Mouse (Mus musculus): ENCODE measurements at regions not wholly inside any gene's neighbourhood (a gene's known extent, or its start where the extent isn't known, plus 50 kb on each side); places are given as distances from the start of the nearest gene placed in this dataset.

DNA sequence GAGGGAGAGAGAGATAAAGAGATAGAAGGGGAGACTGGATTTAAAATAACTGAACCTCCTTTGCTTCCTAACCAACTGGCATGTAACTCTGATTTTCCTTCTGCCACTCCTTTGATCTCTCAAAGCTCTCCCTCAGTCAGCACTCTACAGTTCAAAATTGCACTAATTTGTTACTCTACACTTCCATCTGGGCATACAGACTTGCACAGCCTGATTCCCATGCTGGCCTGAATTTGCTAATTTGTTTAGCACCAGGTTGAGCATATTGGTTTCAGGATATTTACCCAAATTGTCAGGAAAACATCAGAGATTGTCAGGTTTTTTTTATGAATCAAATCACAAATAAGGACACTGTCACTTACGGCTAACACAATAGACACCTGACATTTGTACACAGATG lies 125.9 kb upstream of the Tapt1 start:
- H3K27ac ChIP-seq (replicated peaks; ENCODE audit: low read depth, low read length), result no peak overlapping the region
- no peak overlapping the region for H3K9ac ChIP-seq (ENCODE audit: low read length)
- no peaks in the 10 kb centered on the region for H3K36me3 ChIP-seq (ENCODE audit: control insufficient read depth, insufficient read depth, low read length)
- WGBS, result 96% methylated on average over 1 of the region's 1 CpGs
- H3K4me1 ChIP-seq (ENCODE audit: control insufficient read depth, insufficient read depth, low read length), result no peaks in the 10 kb centered on the region
- no peak overlapping the region for H3K4me2 ChIP-seq (ENCODE audit: low read depth, severe bottlenecking)
- ATAC-seq (ENCODE audit: insufficient number of reproducible peaks, low FRiP score, low TSS enrichment, low read depth) (no peak), DNase-seq (ENCODE audit: low spot score) (no peak)
- H3K9me3 ChIP-seq (ENCODE audit: control insufficient read depth, low read length), result no peaks in the 10 kb centered on the region
- H3K4me3 ChIP-seq (ENCODE audit: low read depth, low read length), result no peak overlapping the region
- no peaks in the 10 kb centered on the region for H3K27me3 ChIP-seq (ENCODE audit: control insufficient read depth, insufficient read depth, low read length)

DNA sequence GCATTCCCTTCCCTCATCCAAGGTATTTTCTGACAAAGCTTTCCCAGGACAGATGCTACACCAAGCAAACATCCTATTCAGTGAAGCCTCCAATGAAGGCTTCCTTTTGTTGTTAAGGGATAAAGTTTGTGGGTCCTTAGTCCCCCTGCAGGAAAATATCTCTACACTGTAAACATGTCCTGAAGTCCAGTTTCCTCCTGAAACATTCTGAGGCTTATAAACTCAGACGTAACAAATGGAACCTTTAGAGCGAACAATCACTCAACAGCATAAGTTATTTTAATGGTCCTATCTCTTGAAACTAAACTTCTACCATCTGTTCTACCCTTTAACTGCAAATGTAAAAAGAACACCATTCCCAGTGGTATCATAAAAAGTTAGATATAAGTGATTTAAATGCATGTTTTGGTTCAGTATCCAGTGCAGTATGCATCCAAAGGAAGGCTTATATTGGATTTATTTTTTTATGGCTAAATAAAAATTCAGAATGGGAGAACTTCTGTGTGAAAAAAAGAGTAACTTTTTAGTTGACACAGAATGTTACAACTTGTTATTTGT lies 115.1 kb upstream of the Tapt1 start:
- DNase-seq (ENCODE audit: low spot score) (no peak), ATAC-seq (ENCODE audit: insufficient number of reproducible peaks, low FRiP score, low TSS enrichment, low read depth) (no peak)
- H3K36me3 ChIP-seq (ENCODE audit: control insufficient read depth, insufficient read depth, low read length), result no peaks in the 10 kb centered on the region
- no peak overlapping the region for H3K27ac ChIP-seq (replicated peaks; ENCODE audit: low read depth, low read length)
- H3K9ac ChIP-seq (ENCODE audit: low read length), result no peak overlapping the region
- no peaks in the 10 kb centered on the region for H3K9me3 ChIP-seq (ENCODE audit: control insufficient read depth, low read length)
- no peaks in the 10 kb centered on the region for H3K27me3 ChIP-seq (ENCODE audit: control insufficient read depth, insufficient read depth, low read length)
- no peaks in the 10 kb centered on the region for H3K4me1 ChIP-seq (ENCODE audit: control insufficient read depth, insufficient read depth, low read length)
- WGBS, result 81% methylated on average over 2 of the region's 2 CpGs
- no peak overlapping the region for H3K4me3 ChIP-seq (ENCODE audit: low read depth, low read length)
- H3K4me2 ChIP-seq (ENCODE audit: low read depth, severe bottlenecking), result no peak overlapping the region

DNA sequence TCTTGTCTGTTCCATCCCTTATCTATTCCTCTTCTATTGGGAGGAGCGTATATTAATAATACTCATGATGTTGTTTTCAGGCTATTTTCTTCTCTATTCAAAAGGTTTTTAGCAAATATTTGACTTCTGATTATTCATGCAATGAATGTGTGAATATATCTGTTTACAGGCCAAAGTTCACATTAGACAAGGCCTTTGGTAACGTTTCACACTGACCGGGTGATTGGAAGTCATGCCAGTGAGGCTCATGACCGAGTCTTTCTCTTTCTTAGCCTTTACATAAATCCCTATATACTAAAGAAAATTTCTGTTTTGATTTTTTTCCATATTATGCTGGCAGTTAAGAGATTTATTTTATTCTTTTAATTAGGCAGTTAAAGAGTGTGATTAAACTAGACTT lies 112.2 kb upstream of the Tapt1 start:
- Histone ChIP-seq H3K27ac (replicated peaks; ENCODE audit: low read depth, low read length) (no peak overlapping the region), H3K4me3 (ENCODE audit: low read depth, low read length) (no peak overlapping the region), H3K27me3 (ENCODE audit: control insufficient read depth, insufficient read depth, low read length) (no peaks in the 10 kb centered on the region), H3K9me3 (ENCODE audit: control insufficient read depth, low read length) (no peaks in the 10 kb centered on the region), H3K36me3 (ENCODE audit: control insufficient read depth, insufficient read depth, low read length) (no peaks in the 10 kb centered on the region), H3K4me2 (ENCODE audit: low read depth, severe bottlenecking) (no peak overlapping the region), H3K4me1 (ENCODE audit: control insufficient read depth, insufficient read depth, low read length) (no peaks in the 10 kb centered on the region), H3K9ac (ENCODE audit: low read length) (no peak overlapping the region)
- ATAC-seq (ENCODE audit: insufficient number of reproducible peaks, low FRiP score, low TSS enrichment, low read depth) (no peak), DNase-seq (ENCODE audit: low spot score) (no peak)
- 94% methylated on average over 4 of the region's 4 CpGs for WGBS

DNA sequence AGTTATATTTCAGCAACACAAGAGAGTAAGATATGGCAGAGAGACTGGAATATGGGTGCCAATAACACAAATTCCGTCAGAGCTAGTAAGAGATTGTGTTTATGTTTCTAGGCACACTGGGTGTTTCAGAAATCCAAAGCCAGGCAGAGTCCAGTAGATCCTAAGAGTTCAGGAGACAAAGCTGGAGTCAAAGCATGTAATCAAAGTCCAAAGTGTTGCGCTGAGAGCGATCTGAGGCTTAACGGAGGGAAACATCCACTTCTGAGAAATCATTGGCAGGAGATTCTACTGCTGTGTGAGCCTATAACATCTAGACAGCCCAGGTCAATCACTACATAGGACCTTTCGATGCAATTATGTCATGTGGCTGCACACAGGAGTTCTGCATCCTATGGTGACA lies 109.3 kb upstream of the Tapt1 start:
- no peak overlapping the region for H3K27ac ChIP-seq (replicated peaks; ENCODE audit: low read depth, low read length)
- H3K9me3 ChIP-seq (ENCODE audit: control insufficient read depth, low read length), result no peaks in the 10 kb centered on the region
- H3K4me1 ChIP-seq (ENCODE audit: control insufficient read depth, insufficient read depth, low read length), result no peaks in the 10 kb centered on the region
- H3K4me3 ChIP-seq (ENCODE audit: low read depth, low read length), result no peak overlapping the region
- no peak overlapping the region for H3K9ac ChIP-seq (ENCODE audit: low read length)
- no peaks in the 10 kb centered on the region for H3K27me3 ChIP-seq (ENCODE audit: control insufficient read depth, insufficient read depth, low read length)
- no peak overlapping the region for H3K4me2 ChIP-seq (ENCODE audit: low read depth, severe bottlenecking)
- ATAC-seq (ENCODE audit: insufficient number of reproducible peaks, low FRiP score, low TSS enrichment, low read depth) (no peak), DNase-seq (ENCODE audit: low spot score) (no peak)
- H3K36me3 ChIP-seq (ENCODE audit: control insufficient read depth, insufficient read depth, low read length), result no peaks in the 10 kb centered on the region
- 92% methylated on average over 5 of the region's 5 CpGs for WGBS

DNA sequence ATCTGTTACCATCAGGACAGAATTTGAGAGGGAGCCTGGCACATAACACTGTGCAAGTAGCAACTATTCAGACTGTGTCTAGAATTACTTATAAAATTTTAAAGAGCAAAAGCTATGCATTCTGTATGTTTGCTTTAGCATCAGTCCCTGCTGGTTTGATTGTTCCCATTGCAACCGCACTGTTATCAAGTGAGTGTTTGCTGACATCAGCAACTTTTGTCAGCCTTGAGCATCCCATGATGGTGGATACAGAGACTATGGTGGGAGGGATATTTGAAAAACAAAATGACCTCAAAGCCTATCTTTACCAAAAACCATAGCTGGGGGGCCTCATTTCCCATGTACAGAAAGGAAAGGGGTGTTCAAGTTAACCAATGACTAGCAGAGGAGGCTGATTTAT lies 93.2 kb upstream of the Tapt1 start:
- Histone ChIP-seq H3K9ac (ENCODE audit: low read length) (no peak overlapping the region), H3K27me3 (ENCODE audit: control insufficient read depth, insufficient read depth, low read length) (no peaks in the 10 kb centered on the region), H3K4me2 (ENCODE audit: low read depth, severe bottlenecking) (no peak overlapping the region), H3K27ac (replicated peaks; ENCODE audit: low read depth, low read length) (no peak overlapping the region), H3K9me3 (ENCODE audit: control insufficient read depth, low read length) (no peaks in the 10 kb centered on the region), H3K4me3 (ENCODE audit: low read depth, low read length) (no peak overlapping the region), H3K4me1 (ENCODE audit: control insufficient read depth, insufficient read depth, low read length) (no peaks in the 10 kb centered on the region), H3K36me3 (ENCODE audit: control insufficient read depth, insufficient read depth, low read length) (no peaks in the 10 kb centered on the region)
- 96% methylated on average over 1 of the region's 1 CpGs for WGBS
- ATAC-seq (ENCODE audit: insufficient number of reproducible peaks, low FRiP score, low TSS enrichment, low read depth), result no peak
- no peak for DNase-seq (ENCODE audit: low spot score)

DNA sequence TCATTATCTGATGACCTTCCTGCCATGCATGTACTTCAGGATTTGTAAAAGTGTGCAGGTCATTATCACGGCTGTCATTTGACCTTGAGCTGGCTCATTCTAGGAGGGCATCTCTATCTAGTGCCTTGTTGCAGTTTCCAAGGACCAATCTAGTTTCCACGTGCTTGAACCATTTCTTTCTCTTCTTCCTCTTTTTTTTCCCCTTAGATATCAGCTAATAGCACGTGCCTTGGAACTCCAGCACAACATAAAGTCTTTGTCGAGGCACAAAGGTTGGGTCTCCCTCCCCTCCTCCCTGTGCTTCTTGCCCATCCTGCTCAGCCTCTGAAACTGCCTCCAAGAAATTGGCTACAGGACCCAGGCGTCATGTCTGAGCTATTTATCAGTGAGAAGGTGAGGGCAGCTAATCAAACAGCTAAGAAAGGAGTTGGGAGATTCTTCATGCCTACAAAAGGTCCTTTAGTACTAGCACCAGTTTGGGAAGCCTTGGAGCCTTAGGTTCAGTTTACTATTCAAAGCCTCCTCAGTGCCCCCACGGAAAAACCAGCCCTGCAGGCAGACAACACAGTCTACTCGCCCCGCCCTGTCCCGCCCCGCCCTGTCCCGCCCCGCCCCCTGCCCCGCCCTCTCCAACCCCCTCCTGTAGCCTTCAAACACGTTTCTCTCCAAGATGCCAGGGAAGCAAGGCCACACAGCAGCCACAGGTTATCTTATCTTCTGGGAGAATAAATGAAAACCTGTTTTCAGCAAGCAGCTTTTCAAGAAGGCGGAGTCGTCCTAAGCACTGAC lies 80.5 kb upstream of the Tapt1 start:
- no peaks in the 10 kb centered on the region for H3K9me3 ChIP-seq (ENCODE audit: control insufficient read depth, low read length)
- H3K27ac ChIP-seq (replicated peaks; ENCODE audit: low read depth, low read length), result no peak overlapping the region
- peak; percentile 20 for DNase-seq (ENCODE audit: low spot score)
- ATAC-seq (ENCODE audit: insufficient number of reproducible peaks, low FRiP score, low TSS enrichment, low read depth), result no peak
- H3K4me1 ChIP-seq (ENCODE audit: control insufficient read depth, insufficient read depth, low read length), result 0 out of 2 replicates have a peak, but pooled peaks cover 2% of the 10 kb centered on the region
- no peak overlapping the region for H3K4me3 ChIP-seq (ENCODE audit: low read depth, low read length)
- H3K9ac ChIP-seq (ENCODE audit: low read length), result no peak overlapping the region
- 18% methylated on average over 16 of the region's 16 CpGs for WGBS
- no peaks in the 10 kb centered on the region for H3K27me3 ChIP-seq (ENCODE audit: control insufficient read depth, insufficient read depth, low read length)
- H3K4me2 ChIP-seq (ENCODE audit: low read depth, severe bottlenecking), result no peak overlapping the region
- no peaks in the 10 kb centered on the region for H3K36me3 ChIP-seq (ENCODE audit: control insufficient read depth, insufficient read depth, low read length)

DNA sequence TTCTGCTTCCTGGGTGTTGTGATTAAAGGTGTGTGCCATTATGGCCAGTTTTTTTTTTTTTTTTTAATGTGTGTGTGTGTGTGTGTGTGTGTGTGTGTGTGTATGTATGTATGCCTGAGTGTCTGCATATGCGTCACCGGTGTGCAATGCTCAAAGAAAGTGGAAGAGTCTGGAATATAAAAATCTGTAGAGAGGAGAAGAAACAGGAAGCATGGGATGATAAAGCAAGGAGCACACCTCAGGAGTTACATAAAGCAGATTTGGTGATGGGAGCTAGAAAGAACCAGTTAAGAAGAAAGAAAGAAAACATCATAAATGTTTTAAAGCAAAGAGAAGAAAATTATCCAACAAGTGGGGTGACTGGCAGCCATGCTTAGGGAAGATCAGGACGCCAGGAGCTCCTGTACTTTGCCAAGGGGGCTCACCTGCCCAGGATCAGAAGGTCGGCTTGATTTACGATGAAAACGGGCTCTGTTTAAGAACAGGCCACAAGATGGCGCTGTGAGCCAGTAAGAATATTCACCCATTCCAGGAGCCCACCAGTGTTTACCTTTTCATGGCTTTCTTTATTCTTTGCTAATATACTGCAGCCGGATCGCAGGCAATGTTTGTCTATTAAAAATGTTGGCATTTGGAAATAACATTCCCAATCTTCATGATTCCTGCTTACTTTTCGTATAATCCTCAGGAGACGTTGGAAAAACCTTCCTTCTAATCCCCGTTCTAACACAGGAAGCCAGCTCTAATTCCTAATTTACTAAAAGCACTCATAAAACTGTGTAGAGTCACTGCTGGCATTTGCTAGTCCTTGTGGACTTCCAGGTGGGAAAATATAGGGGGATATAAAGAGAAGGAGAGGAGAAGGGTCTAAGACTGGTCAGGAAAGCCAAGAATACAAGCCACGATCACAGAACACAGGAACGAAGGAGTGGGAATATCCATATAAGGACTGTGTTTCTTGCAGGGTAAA lies 77.7 kb upstream of the Tapt1 start:
- Histone ChIP-seq H3K27ac (replicated peaks; ENCODE audit: low read depth, low read length) (no peak overlapping the region), H3K36me3 (ENCODE audit: control insufficient read depth, insufficient read depth, low read length) (no peaks in the 10 kb centered on the region), H3K4me2 (ENCODE audit: low read depth, severe bottlenecking) (no peak overlapping the region), H3K27me3 (ENCODE audit: control insufficient read depth, insufficient read depth, low read length) (no peaks in the 10 kb centered on the region), H3K9me3 (ENCODE audit: control insufficient read depth, low read length) (no peaks in the 10 kb centered on the region), H3K9ac (ENCODE audit: low read length) (no peak overlapping the region), H3K4me3 (ENCODE audit: low read depth, low read length) (no peak overlapping the region), H3K4me1 (ENCODE audit: control insufficient read depth, insufficient read depth, low read length) (0 out of 2 replicates have a peak, but pooled peaks cover 2% of the 10 kb centered on the region)
- 22% methylated on average over 14 of the region's 14 CpGs for WGBS
- ATAC-seq (ENCODE audit: insufficient number of reproducible peaks, low FRiP score, low TSS enrichment, low read depth) (0 out of 2 replicates have a peak, but pooled peaks have one; percentile 51), DNase-seq (ENCODE audit: low spot score) (peak; percentile 88)

DNA sequence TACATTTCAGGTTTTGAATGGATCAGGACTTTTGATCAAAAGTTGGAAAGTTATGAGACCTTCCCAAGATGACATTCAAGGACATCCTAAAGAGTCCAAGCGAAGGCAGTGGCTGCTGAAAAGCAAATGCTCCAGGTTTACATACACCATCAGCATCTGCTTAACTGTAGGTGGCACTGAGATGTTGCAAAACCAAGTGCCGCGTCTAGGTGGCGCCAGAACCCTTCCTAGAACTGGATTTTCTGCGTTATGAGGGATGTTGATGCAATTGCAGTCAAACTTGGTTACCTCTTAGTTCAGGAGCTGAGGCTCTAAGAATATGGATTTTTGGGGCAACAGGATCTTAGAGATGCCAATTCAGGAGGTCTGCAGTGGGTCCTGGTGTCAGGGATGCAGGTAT lies 58.0 kb upstream of the Tapt1 start:
- DNase-seq (ENCODE audit: low spot score) (peak; percentile 95), ATAC-seq (ENCODE audit: insufficient number of reproducible peaks, low FRiP score, low TSS enrichment, low read depth) (no peak)
- H3K36me3 ChIP-seq (ENCODE audit: control insufficient read depth, insufficient read depth, low read length), result no peaks in the 10 kb centered on the region
- H3K27me3 ChIP-seq (ENCODE audit: control insufficient read depth, insufficient read depth, low read length), result no peaks in the 10 kb centered on the region
- H3K4me2 ChIP-seq (ENCODE audit: low read depth, severe bottlenecking), result no peak overlapping the region
- WGBS, result 12% methylated on average over 5 of the region's 5 CpGs
- no peaks in the 10 kb centered on the region for H3K4me1 ChIP-seq (ENCODE audit: control insufficient read depth, insufficient read depth, low read length)
- H3K27ac ChIP-seq (replicated peaks; ENCODE audit: low read depth, low read length), result no peak overlapping the region
- no peaks in the 10 kb centered on the region for H3K9me3 ChIP-seq (ENCODE audit: control insufficient read depth, low read length)
- no peak overlapping the region for H3K9ac ChIP-seq (ENCODE audit: low read length)
- no peak overlapping the region for H3K4me3 ChIP-seq (ENCODE audit: low read depth, low read length)
